Mouse (Mus musculus): ENCODE results near the gene Ccn1.

Gene Ccn1

GRCm38 (mm10) chr3:145619621-145620365 lies 30.0 kb downstream of the Ccn1 start:
- DNase-seq (ENCODE audit: low read depth), result no peak

GRCm38 (mm10) chr3:145618299-145618698 lies 31.5 kb downstream of the Ccn1 start:
- no peak for DNase-seq (ENCODE audit: low read depth)

- no peak for DNase-seq (ENCODE audit: low read depth)
Observed at GRCm38 (mm10) chr3:145614362-145615115, 35.2 kb downstream of the Ccn1 start.

- DNase-seq (ENCODE audit: low read depth), result no peak
Observed at GRCm38 (mm10) chr3:145613234-145613633, 36.5 kb downstream of the Ccn1 start.

- no peak for DNase-seq (ENCODE audit: low read depth)
Observed at GRCm38 (mm10) chr3:145612662-145613061, 37.1 kb downstream of the Ccn1 start.

GRCm38 (mm10) chr3:145608320-145608719 lies 41.5 kb downstream of the Ccn1 start:
- DNase-seq (ENCODE audit: low read depth), result no peak

- DNase-seq (ENCODE audit: low read depth), result no peak
Observed at GRCm38 (mm10) chr3:145605437-145606123, 44.2 kb downstream of the Ccn1 start.

GRCm38 (mm10) chr3:145602410-145603206 lies 47.2 kb downstream of the Ccn1 start:
- no peak for DNase-seq (ENCODE audit: low read depth)

GRCm38 (mm10) chr3:145601345-145601744 lies 48.4 kb downstream of the Ccn1 start:
- DNase-seq (ENCODE audit: low read depth), result no peak

- DNase-seq (ENCODE audit: low read depth), result no peak
Observed at GRCm38 (mm10) chr3:145600801-145601200, 49.0 kb downstream of the Ccn1 start.

- DNase-seq (ENCODE audit: low read depth), result no peak
Observed at GRCm38 (mm10) chr3:145599059-145599458, 50.7 kb downstream of the Ccn1 start.
